Mouse (Mus musculus) kidney, embryonic 15.5 days (tissue): Measurements from ENCODE around the gene Cxcr4. TPM values are rescaled to one million over a fixed set of nuclear protein-coding genes. Genes with fewer than 3 reads are reported as not detected.
A peak's percentile ranks its signal among the peaks of the same experiment; 100 is the strongest.

Experiments
- ATAC-seq: fragments of 200-750 bp; cut with Nextera tagmentation; replicated peaks from 2 replicates; pipeline ENCODE4 v1.8.0; 2017; ENCODE audit warnings: moderate TSS enrichment; ENCODE audit not compliant: low FRiP score
- H3K27ac ChIP-seq: fragments of 300-500 bp; sonication (generic); 2 replicates; pipeline ENCODE4 v1.5.1; 2015; ENCODE audit warnings: mild to moderate bottlenecking, inconsistent platforms
- H3K27me3 ChIP-seq: fragments of 300-500 bp; sonication (generic); 2 replicates; pipeline ENCODE4 v1.6.1; 2015; ENCODE audit warnings: inconsistent platforms
- H3K36me3 ChIP-seq: fragments of 300-500 bp; sonication (generic); 2 replicates; pipeline ENCODE4 v1.6.1; 2015; ENCODE audit warnings: inconsistent platforms
- H3K4me1 ChIP-seq: fragments of 300-500 bp; sonication (generic); 2 replicates; pipeline ENCODE4 v1.6.1; 2015; ENCODE audit warnings: inconsistent platforms
- H3K4me2 ChIP-seq: fragments of 300-500 bp; sonication (generic); 2 replicates; pipeline ENCODE4 v1.6.1; 2015; ENCODE audit warnings: moderate library complexity, mild to moderate bottlenecking, inconsistent platforms
- H3K4me3 ChIP-seq: fragments of 300-500 bp; sonication (generic); replicated peaks from 2 replicates; pipeline ENCODE4 v1.5.1; 2015; ENCODE audit warnings: mild to moderate bottlenecking, inconsistent platforms
- H3K9ac ChIP-seq: fragments of 300-500 bp; sonication (generic); 2 replicates; pipeline ENCODE4 v1.6.1; 2015; ENCODE audit warnings: mild to moderate bottlenecking, inconsistent platforms
- H3K9me3 ChIP-seq: fragments of 300-500 bp; sonication (generic); replicated peaks from 2 replicates; pipeline ENCODE4 v1.6.1; 2016; ENCODE audit warnings: inconsistent platforms
- WGBS: fragments of 180-500 bp; shearing (Covaris S2); methylation state at CpG from one replicate; pipeline ENCODE4 v1.1.7; 2015; ENCODE audit warnings: mixed read lengths; 5-methylcytosine and 5-hydroxymethylcytosine counted together
- polyA plus RNA-seq: library from polyadenylated mRNA; unstranded; fragments of >200 nt; fragmentation: Nextera tagmentation; extraction: Ambion mirVana; gene quantifications from 2 replicates; pipeline ENCODE4 v1.2.1, GENCODE M21; 2015

The Cxcr4 gene
- polyA plus RNA-seq, 1 experiment from 2014 or later: 9.8 TPM

- no peak for ATAC-seq
- 28% methylated on average over 12 of the region's 12 CpGs for WGBS
These were observed 2.4 kb upstream of the Cxcr4 start for GRCm38 (mm10) chr1:128594353-128595104.

GRCm38 (mm10) chr1:128592961-128593501 lies 938 bp upstream of the Cxcr4 start:
- peak; percentile 45 for ATAC-seq
- Histone ChIP-seq H3K27ac (peak overlapping the region; percentile 82), H3K27me3 (peaks cover 42% of the 10 kb centered on the region)

More at GRCm38 (mm10) chr1:128594353-128595104, 2.4 kb upstream of the Cxcr4 start:
- H3K27ac ChIP-seq: no peak overlapping the region
- no peak overlapping the region for H3K4me3 ChIP-seq
- H3K9me3 ChIP-seq: no peaks in the 10 kb centered on the region
- H3K27me3 ChIP-seq: peaks cover 36% of the 10 kb centered on the region
- no peak overlapping the region for H3K4me2 ChIP-seq
- H3K4me1 ChIP-seq: peaks cover 68% of the 10 kb centered on the region
- peaks cover 2% of the 10 kb centered on the region; the same call in 1 of the 2 replicates for H3K36me3 ChIP-seq
- no peak overlapping the region for H3K9ac ChIP-seq

DNA sequence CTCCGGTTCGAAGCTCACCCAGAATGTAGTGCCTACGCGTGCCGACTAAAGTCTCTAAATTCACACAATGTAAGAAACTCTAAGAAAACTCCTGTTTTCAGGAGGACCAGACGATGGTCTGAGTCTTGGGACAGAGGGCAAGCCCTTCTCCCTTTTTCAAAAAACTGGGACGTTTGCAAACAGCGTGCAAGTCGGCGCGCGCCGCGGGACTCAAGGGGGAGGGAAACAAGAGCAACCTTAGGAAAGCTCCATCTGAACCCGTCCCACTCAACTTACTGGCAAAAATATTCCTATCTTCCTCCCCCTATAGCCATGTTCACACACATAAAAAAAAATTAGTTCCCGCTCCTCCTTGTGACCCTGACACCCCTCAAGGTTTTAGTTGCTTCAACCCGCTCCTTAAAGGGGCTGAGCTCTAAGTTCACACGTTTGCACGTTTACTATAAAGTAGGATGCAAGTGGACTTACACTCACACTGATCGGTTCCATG lies 327 bp downstream of the Cxcr4 start:
- Histone ChIP-seq H3K4me1 (peaks cover 62% of the 10 kb centered on the region), H3K9ac (peak overlapping the region; percentile 59), H3K9me3 (no peaks in the 10 kb centered on the region), H3K27me3 (peaks cover 42% of the 10 kb centered on the region), H3K4me2 (peak overlapping the region; percentile 94), H3K27ac (peak overlapping the region; percentile 66), H3K36me3 (peaks cover 11% of the 10 kb centered on the region; the same call in 1 of the 2 replicates), H3K4me3 (peak overlapping the region; percentile 64)
- under 1% methylated on average over 20 of the region's 20 CpGs for WGBS
- ATAC-seq: no peak

More at GRCm38 (mm10) chr1:128592961-128593501, 938 bp upstream of the Cxcr4 start:
- Histone ChIP-seq H3K4me3 (peak overlapping the region; percentile 64), H3K4me1 (peaks cover 68% of the 10 kb centered on the region), H3K9me3 (no peaks in the 10 kb centered on the region), H3K36me3 (peaks cover 11% of the 10 kb centered on the region; the same call in 1 of the 2 replicates), H3K9ac (0 out of 2 replicates have a peak overlapping the region, but pooled peaks have one; percentile 14), H3K4me2 (peak overlapping the region; percentile 94)
- under 1% methylated on average over 24 of the region's 24 CpGs for WGBS

DNA sequence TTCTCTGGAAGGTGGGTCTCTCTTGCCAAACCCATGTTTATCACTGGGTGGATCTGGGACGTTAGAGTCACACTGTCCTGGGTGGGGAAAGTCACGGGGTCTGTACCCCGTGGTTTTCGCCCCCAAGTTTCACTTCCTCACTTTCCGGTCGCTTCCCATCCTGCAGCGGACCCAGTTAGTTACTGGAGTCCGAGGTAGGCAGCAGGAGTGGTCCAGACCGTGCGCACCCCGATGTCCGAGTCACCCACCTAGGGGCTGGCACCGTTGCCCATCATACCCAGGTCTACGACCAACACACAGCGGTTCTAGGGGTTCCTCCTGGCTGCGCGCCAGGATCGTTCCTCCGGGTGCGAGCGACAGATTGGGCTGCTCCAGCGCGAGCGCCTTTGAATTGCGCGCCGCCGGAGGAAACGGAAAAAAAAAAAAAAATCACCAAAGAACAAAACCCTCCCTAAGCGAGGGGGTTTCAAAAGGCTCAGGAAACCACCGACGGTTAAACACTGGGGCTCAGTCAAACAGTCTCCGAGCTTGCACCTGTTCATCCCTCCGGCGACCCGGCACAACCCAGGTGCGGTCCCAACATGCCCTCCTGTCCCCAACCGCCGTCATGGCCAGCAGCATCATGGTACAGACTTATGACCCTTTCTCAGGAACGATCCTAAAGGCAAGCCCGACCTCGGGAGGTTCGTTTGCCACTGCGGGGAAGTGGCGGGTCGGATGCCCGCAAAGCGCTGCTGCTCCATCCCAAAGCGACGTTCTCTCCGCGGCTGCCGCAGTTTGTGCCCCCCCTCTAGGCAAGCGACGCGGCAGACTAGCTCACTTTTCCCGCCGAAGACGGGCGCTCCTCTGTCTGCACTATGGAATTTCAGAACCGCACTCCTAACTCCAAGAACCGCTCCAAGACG lies 1.0 kb downstream of the Cxcr4 start:
- 0 out of 2 replicates have a peak, but pooled peaks have one; percentile 7 for ATAC-seq
- Histone ChIP-seq H3K4me1 (peaks cover 57% of the 10 kb centered on the region), H3K4me2 (peak overlapping the region; percentile 94), H3K36me3 (peaks cover 11% of the 10 kb centered on the region; the same call in 1 of the 2 replicates), H3K27ac (peak overlapping the region; percentile 66), H3K9ac (peak overlapping the region; percentile 59), H3K27me3 (peaks cover 41% of the 10 kb centered on the region), H3K4me3 (peak overlapping the region; percentile 64), H3K9me3 (no peaks in the 10 kb centered on the region)
- WGBS: under 1% methylated on average over 63 of the region's 63 CpGs

DNA sequence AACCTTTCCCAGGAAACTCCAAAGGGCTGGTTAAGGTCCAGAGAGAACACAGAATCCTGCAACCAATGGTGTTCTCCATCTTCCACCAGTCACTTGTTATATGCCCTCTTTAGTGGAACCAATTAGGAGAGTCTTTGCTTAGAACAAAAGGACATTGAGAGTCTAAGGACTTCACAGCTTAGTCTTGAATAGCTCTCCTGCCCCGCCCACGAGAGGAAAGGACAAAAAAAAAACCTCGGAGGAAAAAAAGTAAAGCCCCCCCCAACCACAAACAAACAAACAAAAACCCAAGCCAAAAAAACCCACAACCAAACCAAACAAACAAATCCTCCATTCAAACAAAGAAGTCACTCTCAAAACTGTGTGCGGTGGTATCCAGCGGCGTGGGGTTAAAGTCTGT lies 2.1 kb downstream of the Cxcr4 start:
- H3K4me1 ChIP-seq: peaks cover 47% of the 10 kb centered on the region
- no peak overlapping the region for H3K9ac ChIP-seq
- H3K4me2 ChIP-seq: peak overlapping the region; percentile 94
- no peaks in the 10 kb centered on the region for H3K9me3 ChIP-seq
- peaks cover 34% of the 10 kb centered on the region for H3K27me3 ChIP-seq
- no peak overlapping the region for H3K27ac ChIP-seq
- H3K36me3 ChIP-seq: peaks cover 11% of the 10 kb centered on the region; the same call in 1 of the 2 replicates
- 8% methylated on average over 6 of the region's 6 CpGs for WGBS
- no peak for ATAC-seq
- H3K4me3 ChIP-seq: peak overlapping the region; percentile 64

- peaks cover 34% of the 10 kb centered on the region for H3K27me3 ChIP-seq
- no peak for ATAC-seq
- no peak overlapping the region for H3K27ac ChIP-seq
- no peak overlapping the region for H3K9ac ChIP-seq
- peaks cover 41% of the 10 kb centered on the region for H3K4me1 ChIP-seq
- H3K36me3 ChIP-seq: peaks cover 11% of the 10 kb centered on the region; the same call in 1 of the 2 replicates
- WGBS: 78% methylated on average over 9 of the region's 9 CpGs
- no peaks in the 10 kb centered on the region for H3K9me3 ChIP-seq
- H3K4me3 ChIP-seq: peak overlapping the region; percentile 64
- peak overlapping the region; percentile 94 for H3K4me2 ChIP-seq
These were observed 2.6 kb downstream of the Cxcr4 start for GRCm38 (mm10) chr1:128589488-128589887.

- Histone ChIP-seq H3K4me2 (no peak overlapping the region), H3K27me3 (peaks cover 25% of the 10 kb centered on the region), H3K9ac (no peak overlapping the region), H3K9me3 (no peaks in the 10 kb centered on the region), H3K27ac (no peak overlapping the region), H3K4me3 (no peak overlapping the region), H3K4me1 (peaks cover 30% of the 10 kb centered on the region), H3K36me3 (peaks cover 11% of the 10 kb centered on the region; the same call in 1 of the 2 replicates)
- ATAC-seq: no peak
- WGBS: 65% methylated on average over 2 of the region's 2 CpGs
These were observed 3.8 kb downstream of the Cxcr4 start for GRCm38 (mm10) chr1:128588337-128588736.

GRCm38 (mm10) chr1:128586928-128587780 lies 4.9 kb downstream of the Cxcr4 start:
- Histone ChIP-seq H3K36me3 (peaks cover 11% of the 10 kb centered on the region; the same call in 1 of the 2 replicates), H3K4me2 (no peak overlapping the region), H3K27ac (no peak overlapping the region), H3K4me1 (peaks cover 18% of the 10 kb centered on the region; the same call in 1 of the 2 replicates), H3K4me3 (no peak overlapping the region), H3K9ac (no peak overlapping the region), H3K9me3 (no peaks in the 10 kb centered on the region), H3K27me3 (peaks cover 21% of the 10 kb centered on the region)
- 75% methylated on average over 8 of the region's 8 CpGs for WGBS
- no peak for ATAC-seq

DNA sequence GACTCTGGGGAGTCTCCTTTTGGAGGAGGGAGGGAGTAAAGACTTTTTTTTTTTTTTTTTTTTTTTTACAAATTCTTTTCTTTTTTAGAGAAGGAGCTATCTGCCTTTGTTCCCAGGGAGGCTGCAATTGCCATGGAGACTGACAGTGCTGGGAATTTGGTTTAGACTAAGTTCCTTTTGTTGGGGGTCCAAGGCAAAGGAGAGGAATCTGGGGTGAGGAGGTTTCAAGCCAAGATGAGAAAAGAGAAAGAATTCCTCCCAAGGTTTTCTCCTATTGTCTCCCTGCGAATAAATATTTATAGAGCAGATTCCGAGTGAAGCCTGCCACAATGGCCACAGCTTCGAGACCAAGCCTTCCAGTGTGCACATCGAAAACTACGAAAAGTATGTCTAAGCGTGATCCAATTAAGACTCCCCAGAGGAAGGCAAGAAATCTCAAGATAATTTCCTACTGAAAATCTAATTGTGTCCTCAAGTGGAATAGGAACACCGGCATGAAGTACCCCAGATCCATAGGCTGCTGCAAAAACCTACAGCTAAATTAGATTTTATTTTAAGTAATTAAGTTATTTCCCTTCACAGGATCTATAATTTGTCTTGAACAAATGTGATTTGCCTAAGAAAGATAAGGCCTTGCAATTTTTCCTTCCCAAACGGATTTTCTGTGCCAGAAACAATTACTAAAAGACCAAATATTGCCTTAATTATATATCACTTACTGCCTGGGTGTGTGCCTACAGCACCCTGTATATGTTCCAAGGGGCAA lies 5.7 kb downstream of the Cxcr4 start:
- H3K4me2 ChIP-seq: no peak overlapping the region
- peaks cover 15% of the 10 kb centered on the region; the same call in 1 of the 2 replicates for H3K4me1 ChIP-seq
- WGBS: 79% methylated on average over 8 of the region's 8 CpGs
- no peaks in the 10 kb centered on the region for H3K9me3 ChIP-seq
- H3K36me3 ChIP-seq: peaks cover 11% of the 10 kb centered on the region; the same call in 1 of the 2 replicates
- H3K4me3 ChIP-seq: no peak overlapping the region
- H3K27ac ChIP-seq: no peak overlapping the region
- peaks cover 18% of the 10 kb centered on the region for H3K27me3 ChIP-seq
- H3K9ac ChIP-seq: no peak overlapping the region
- no peak for ATAC-seq

DNA sequence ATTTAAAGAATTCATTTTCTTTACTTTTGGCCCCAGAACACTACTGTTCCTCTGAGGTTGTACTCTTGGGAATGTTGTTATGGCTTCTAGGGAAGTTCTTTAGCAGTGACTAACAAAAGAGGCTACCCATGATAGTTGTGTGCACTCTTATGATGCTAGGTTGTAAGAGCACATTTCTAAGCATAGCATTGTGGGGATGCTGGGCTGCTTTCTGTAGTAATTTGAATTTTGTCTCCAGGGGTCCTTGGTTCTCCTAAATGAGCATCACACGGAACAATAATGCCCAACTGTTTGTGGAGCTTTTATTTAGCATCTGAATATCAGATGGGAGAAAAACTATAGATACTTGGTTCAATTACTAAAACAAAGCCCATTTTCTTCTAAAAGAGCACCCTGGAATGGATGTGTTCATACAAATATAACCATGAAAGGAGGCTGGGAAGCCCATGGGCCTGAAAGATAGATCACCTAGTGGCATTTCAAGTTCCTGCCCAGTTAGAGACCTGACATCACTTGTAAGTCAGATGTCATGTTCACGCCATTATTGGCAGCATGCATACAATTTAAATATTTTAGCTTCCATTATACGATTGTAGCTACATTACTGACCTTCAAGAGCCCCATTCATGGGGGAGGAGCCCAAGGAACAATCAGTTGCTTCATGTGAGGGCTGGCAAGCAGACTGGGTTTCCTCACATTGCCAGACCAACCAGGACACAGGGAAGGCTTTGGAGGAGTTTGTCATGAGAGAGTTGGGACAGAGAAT lies 6.5 kb downstream of the Cxcr4 start:
- 70% methylated on average over 3 of the region's 3 CpGs for WGBS
- no peak overlapping the region for H3K27ac ChIP-seq

More for the DNA sequence above, 6.5 kb downstream of the Cxcr4 start:
- H3K4me2 ChIP-seq: no peak overlapping the region
- 0 out of 2 replicates have a peak, but pooled peaks cover 7% of the 10 kb centered on the region for H3K4me1 ChIP-seq
- H3K9me3 ChIP-seq: no peaks in the 10 kb centered on the region
- peaks cover 11% of the 10 kb centered on the region; the same call in 1 of the 2 replicates for H3K36me3 ChIP-seq
- no peak for ATAC-seq
- peaks cover 12% of the 10 kb centered on the region for H3K27me3 ChIP-seq
- no peak overlapping the region for H3K4me3 ChIP-seq
- no peak overlapping the region for H3K9ac ChIP-seq
